Mouse (Mus musculus) hindbrain, embryonic 16.5 days (tissue): Measurements from ENCODE around the gene Slc2a5. TPM values are rescaled to one million over a fixed set of nuclear protein-coding genes. Genes with fewer than 3 reads are reported as not detected.

Source experiments
- ATAC-seq: fragments of 200-750 bp; cut with Nextera tagmentation; 2 replicates; pipeline ENCODE4 v1.8.0; 2017; ENCODE audit warnings: moderate TSS enrichment, moderate library complexity
- H3K27ac ChIP-seq: fragments of 300-500 bp; sonication (generic); 2 replicates; pipeline ENCODE4 v1.5.1; 2014; ENCODE audit warnings: low read depth, mild to moderate bottlenecking, control low read depth, low read length, moderate library complexity
- H3K27me3 ChIP-seq: fragments of 300-500 bp; sonication (generic); replicated peaks from 2 replicates; pipeline ENCODE4 v1.6.1; 2014; ENCODE audit warnings: low read length; ENCODE audit not compliant: control insufficient read depth, insufficient read depth
- H3K36me3 ChIP-seq: fragments of 300-500 bp; sonication (generic); 2 replicates; pipeline ENCODE4 v1.6.1; 2014; ENCODE audit warnings: mild to moderate bottlenecking, low read length, moderate library complexity, mixed read lengths; ENCODE audit not compliant: control insufficient read depth, insufficient read depth
- H3K4me1 ChIP-seq: fragments of 300-500 bp; sonication (generic); 2 replicates; pipeline ENCODE4 v1.6.1; 2014; ENCODE audit warnings: low read depth, low read length; ENCODE audit not compliant: control insufficient read depth, insufficient read depth
- H3K4me2 ChIP-seq: fragments of 300-500 bp; sonication (generic); 2 replicates; pipeline ENCODE4 v1.6.1; 2014; ENCODE audit warnings: mild to moderate bottlenecking, low read length, control low read depth, moderate library complexity
- H3K4me3 ChIP-seq: fragments of 300-500 bp; sonication (generic); 2 replicates; pipeline ENCODE4 v1.5.1; 2014; ENCODE audit warnings: mild to moderate bottlenecking, low read length, control low read depth, moderate library complexity
- H3K9ac ChIP-seq: fragments of 300-500 bp; sonication (generic); 2 replicates; pipeline ENCODE4 v1.6.1; 2014; ENCODE audit warnings: low read depth, mild to moderate bottlenecking, control low read depth, low read length, moderate library complexity
- H3K9me3 ChIP-seq: fragments of 300-500 bp; sonication (generic); 2 replicates; pipeline ENCODE4 v1.6.1; 2014; ENCODE audit warnings: mild to moderate bottlenecking, low read length, moderate library complexity; ENCODE audit not compliant: control insufficient read depth
- WGBS: fragments of 180-500 bp; shearing (Covaris S2); extraction: QIAGEN DNeasy Blood & Tissue Kit; methylation state at CpG from one replicate; pipeline ENCODE4 v1.1.7; 2014; 5-methylcytosine and 5-hydroxymethylcytosine counted together
- polyA plus RNA-seq: library from polyadenylated mRNA; unstranded; fragments of >200 nt; fragmentation: Nextera tagmentation; extraction: Ambion mirVana; gene quantifications from 2 replicates; pipeline ENCODE4 v1.2.1, GENCODE M21; 2015

Gene Slc2a5
- polyA plus RNA-seq, 1 experiment from 2014 or later = 2.8 TPM

GRCm38 (mm10) chr4:150114505-150115061 is 4.5 kb upstream of the Slc2a5 start:
- Histone ChIP-seq H3K36me3 (no peaks in the 10 kb centered on the region), H3K4me1 (no peaks in the 10 kb centered on the region; the same call in 1 of the 2 replicates), H3K4me3 (no peak overlapping the region), H3K9ac (no peak overlapping the region), H3K27me3 (no peaks in the 10 kb centered on the region), H3K4me2 (no peak overlapping the region), H3K27ac (no peak overlapping the region), H3K9me3 (no peaks in the 10 kb centered on the region)
- ATAC-seq = no peak
- 90% methylated on average over 26 of the region's 26 CpGs for WGBS

DNA sequence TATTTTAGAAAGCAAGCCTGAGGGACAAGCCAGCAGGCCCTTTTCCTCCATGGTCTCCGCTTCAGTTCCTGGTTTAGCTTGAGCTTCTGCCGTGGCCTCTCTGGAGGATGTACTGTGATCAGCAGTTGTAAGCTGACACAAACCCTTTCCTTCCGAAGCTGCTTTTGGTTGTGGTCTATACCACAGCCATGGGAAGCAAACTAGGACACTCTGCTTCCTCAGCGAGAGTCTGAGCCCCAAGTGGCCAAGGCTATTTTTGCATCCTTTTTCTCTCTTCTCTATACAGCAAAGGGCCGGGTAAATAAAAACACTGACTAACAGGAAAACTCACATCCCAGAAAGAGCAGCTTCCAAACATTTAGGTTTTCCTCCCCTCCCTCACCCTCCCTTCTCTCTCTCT is 1.8 kb upstream of the Slc2a5 start:
- Histone ChIP-seq H3K27ac (no peak overlapping the region), H3K9me3 (no peaks in the 10 kb centered on the region), H3K4me3 (no peak overlapping the region), H3K9ac (no peak overlapping the region), H3K4me1 (no peaks in the 10 kb centered on the region; the same call in 1 of the 2 replicates), H3K36me3 (no peaks in the 10 kb centered on the region), H3K27me3 (no peaks in the 10 kb centered on the region), H3K4me2 (no peak overlapping the region)
- 41% methylated on average over 5 of the region's 5 CpGs for WGBS
- ATAC-seq = peak; percentile 67

GRCm38 (mm10) chr4:150118163-150118562 is 920 bp upstream of the Slc2a5 start:
- no peak overlapping the region for H3K4me3 ChIP-seq
- H3K27ac ChIP-seq = no peak overlapping the region
- no peaks in the 10 kb centered on the region; the same call in 1 of the 2 replicates for H3K4me1 ChIP-seq
- ATAC-seq = no peak
- no peak overlapping the region for H3K9ac ChIP-seq
- no peaks in the 10 kb centered on the region for H3K36me3 ChIP-seq
- WGBS = 72% methylated on average over 6 of the region's 6 CpGs
- H3K4me2 ChIP-seq = no peak overlapping the region
- H3K9me3 ChIP-seq = no peaks in the 10 kb centered on the region
- H3K27me3 ChIP-seq = no peaks in the 10 kb centered on the region

DNA sequence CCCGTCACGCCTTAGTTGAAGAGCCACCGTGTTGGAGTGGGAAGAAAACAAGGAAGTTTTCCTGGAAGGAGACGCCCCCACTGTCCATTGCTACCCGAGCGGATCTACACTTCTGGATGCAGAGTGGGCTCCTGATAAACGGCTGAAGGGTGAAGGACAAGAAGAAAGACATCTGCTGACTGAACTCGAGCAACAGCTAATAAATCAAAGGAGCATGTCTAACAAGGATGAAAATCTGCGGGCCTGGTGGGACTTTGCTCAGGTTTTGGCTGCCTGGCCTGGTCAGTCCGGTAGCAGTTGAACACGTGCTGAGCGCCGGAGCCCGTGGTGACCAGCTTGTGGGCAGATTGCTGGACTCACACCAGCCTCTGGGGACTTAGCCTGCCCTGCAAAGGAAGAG is 557 bp downstream of the Slc2a5 start:
- Histone ChIP-seq H3K9me3 (no peaks in the 10 kb centered on the region), H3K4me1 (no peaks in the 10 kb centered on the region; the same call in 1 of the 2 replicates), H3K27ac (0 out of 2 replicates have a peak overlapping the region, but pooled peaks have one; percentile 6), H3K4me3 (no peak overlapping the region), H3K9ac (no peak overlapping the region), H3K4me2 (no peak overlapping the region; the same call in 1 of the 2 replicates), H3K36me3 (no peaks in the 10 kb centered on the region), H3K27me3 (no peaks in the 10 kb centered on the region)
- WGBS = 54% methylated on average over 14 of the region's 14 CpGs
- peak; percentile 6; the same call in 1 of the 2 replicates for ATAC-seq

DNA sequence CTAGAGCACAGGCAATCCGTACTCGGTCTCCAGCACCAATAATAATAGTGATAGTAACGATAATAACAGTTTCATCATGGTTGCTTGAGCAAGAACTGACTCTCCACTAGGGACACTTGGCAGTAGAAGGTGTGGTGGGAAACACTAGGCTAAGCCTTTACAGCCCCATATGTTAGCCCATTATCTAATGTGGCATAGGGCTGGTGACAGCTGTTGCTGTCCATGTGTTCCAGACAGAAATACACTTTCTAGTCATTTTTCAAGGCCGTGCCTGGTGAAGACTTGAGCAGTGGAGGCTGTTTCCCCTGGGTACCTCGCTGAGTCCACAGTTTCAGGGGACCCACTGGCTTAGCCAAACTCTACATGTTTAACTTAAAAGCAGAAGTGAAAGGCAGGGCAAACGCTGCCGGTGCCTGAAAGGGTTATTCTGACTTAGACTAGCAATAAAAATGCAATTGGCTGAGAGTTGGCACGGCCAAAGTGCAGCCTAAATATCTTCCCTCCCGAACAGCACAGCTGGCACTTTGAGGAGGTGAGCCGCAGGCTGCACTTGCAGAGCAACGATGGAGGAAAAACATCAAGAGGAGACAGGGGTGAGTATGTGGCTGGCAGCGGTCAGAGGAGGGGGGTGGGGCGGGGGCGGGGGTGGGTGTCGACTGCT is 1.2 kb downstream of the Slc2a5 start:
- H3K4me3 ChIP-seq = no peak overlapping the region
- H3K9ac ChIP-seq = no peak overlapping the region
- H3K36me3 ChIP-seq = no peaks in the 10 kb centered on the region
- H3K27me3 ChIP-seq = no peaks in the 10 kb centered on the region
- WGBS = 49% methylated on average over 15 of the region's 15 CpGs
- no peaks in the 10 kb centered on the region for H3K9me3 ChIP-seq
- 0 out of 2 replicates have a peak overlapping the region, but pooled peaks have one; percentile 13 for H3K27ac ChIP-seq
- H3K4me1 ChIP-seq = no peaks in the 10 kb centered on the region; the same call in 1 of the 2 replicates
- peak; percentile 51; the same call in 1 of the 2 replicates for ATAC-seq
- H3K4me2 ChIP-seq = no peak overlapping the region; the same call in 1 of the 2 replicates

DNA sequence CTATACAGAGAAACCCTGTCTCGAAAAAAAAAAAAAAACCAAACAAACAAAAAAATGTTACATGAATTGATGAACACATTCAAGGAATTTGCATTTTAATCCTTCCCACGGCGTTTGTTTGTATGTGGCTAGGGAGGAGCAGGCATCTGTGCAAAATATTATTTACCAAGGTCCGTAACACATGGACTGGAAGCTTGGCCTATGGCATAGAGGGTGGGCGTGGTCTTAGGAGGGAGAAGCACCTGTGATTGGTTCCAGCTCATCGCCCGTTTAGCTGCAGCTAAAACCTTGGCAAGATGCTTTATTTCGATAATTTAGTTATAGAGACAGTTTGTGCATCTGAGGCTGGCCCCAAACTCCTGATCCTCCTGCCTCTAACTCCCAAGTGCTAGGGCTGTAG is 2.3 kb downstream of the Slc2a5 start:
- Histone ChIP-seq H3K36me3 (no peaks in the 10 kb centered on the region), H3K27me3 (no peaks in the 10 kb centered on the region), H3K9ac (no peak overlapping the region), H3K4me1 (no peaks in the 10 kb centered on the region; the same call in 1 of the 2 replicates), H3K9me3 (no peaks in the 10 kb centered on the region), H3K27ac (no peak overlapping the region), H3K4me3 (no peak overlapping the region), H3K4me2 (no peak overlapping the region)
- no peak for ATAC-seq
- WGBS = 69% methylated on average over 8 of the region's 8 CpGs

DNA sequence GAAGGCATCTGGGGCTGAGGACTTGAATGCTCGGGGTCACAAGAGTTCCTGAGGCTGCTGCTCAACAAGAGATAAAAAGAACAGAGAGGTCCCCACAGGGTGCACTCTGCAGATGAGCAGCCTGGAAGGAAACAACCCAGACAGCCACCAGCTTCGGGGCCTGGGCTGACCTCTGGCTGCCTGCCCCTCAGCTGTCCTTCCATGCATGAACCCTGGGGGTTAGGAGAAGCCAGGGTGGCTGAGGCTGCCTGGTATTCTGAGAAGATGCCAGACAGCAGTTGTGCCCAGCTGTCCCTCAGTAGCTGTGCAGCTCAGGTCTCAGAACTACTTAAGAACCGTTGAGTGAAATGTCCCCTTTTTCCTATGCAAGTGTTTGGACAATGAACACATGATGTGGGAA is 3.4 kb downstream of the Slc2a5 start:
- Histone ChIP-seq H3K9ac (no peak overlapping the region), H3K27me3 (no peaks in the 10 kb centered on the region), H3K4me1 (no peaks in the 10 kb centered on the region; the same call in 1 of the 2 replicates), H3K4me3 (no peak overlapping the region), H3K9me3 (no peaks in the 10 kb centered on the region), H3K27ac (no peak overlapping the region), H3K4me2 (no peak overlapping the region), H3K36me3 (no peaks in the 10 kb centered on the region)
- no peak for ATAC-seq
- WGBS = 70% methylated on average over 3 of the region's 3 CpGs

DNA sequence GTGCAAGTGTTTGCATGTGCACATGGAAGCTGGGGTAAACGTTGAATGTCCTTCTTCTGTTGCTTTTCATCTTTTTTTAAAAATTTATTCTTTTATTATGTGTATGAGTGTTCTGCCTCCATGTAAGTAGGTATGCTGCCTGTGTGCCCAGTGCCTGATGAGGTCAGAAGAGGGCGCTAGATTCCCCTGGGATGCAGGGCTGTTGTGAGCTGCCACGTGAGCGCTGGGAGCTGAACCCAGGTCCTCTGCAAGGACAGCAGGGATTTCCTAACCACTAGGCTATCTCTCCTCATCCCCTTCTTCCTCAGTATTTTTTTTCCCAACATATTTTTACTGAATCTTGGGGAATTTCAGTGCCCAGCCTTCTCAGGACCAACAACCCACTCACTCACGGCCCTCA is 7.3 kb downstream of the Slc2a5 start:
- no peaks in the 10 kb centered on the region for H3K4me1 ChIP-seq
- no peaks in the 10 kb centered on the region for H3K36me3 ChIP-seq
- H3K9ac ChIP-seq = no peak overlapping the region
- ATAC-seq = no peak
- no peaks in the 10 kb centered on the region for H3K27me3 ChIP-seq
- no peak overlapping the region for H3K27ac ChIP-seq
- H3K4me3 ChIP-seq = no peak overlapping the region
- WGBS = 92% methylated on average over 5 of the region's 5 CpGs
- H3K4me2 ChIP-seq = no peak overlapping the region
- no peaks in the 10 kb centered on the region for H3K9me3 ChIP-seq

DNA sequence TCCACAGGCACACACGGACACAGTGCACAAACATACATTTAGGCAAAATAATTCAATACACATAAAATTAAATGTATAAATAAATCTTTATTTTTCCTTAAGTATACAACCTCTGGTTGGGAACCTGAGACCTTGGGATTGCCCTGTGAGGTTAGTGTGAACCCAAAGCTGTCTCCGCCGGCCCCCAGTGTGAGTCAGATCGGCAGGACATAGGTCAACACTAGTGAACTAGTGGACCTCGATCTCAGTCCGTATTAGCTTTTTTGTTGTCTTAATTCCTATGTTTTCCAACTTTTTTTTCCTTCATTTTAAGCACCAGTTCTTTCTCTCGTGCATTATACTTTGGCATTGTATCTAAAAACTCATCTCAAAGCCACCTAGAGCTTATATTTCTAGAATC is 8.8 kb downstream of the Slc2a5 start:
- Histone ChIP-seq H3K9ac (no peak overlapping the region), H3K27me3 (no peaks in the 10 kb centered on the region), H3K4me3 (no peak overlapping the region), H3K27ac (no peak overlapping the region), H3K36me3 (no peaks in the 10 kb centered on the region), H3K4me1 (no peaks in the 10 kb centered on the region), H3K9me3 (no peaks in the 10 kb centered on the region), H3K4me2 (no peak overlapping the region)
- 92% methylated on average over 7 of the region's 7 CpGs for WGBS
- ATAC-seq = no peak
